Mouse (Mus musculus): ENCODE results near the gene Plxdc1. TPM values are rescaled to one million over a fixed set of nuclear protein-coding genes. Genes with fewer than 3 reads are reported as not detected.
A peak's percentile ranks its signal among the peaks of the same experiment; 100 is the strongest.

Plxdc1 gene
- total RNA-seq, 2 experiments from 2014 or later: 1.3 to 2.4 TPM

DNA sequence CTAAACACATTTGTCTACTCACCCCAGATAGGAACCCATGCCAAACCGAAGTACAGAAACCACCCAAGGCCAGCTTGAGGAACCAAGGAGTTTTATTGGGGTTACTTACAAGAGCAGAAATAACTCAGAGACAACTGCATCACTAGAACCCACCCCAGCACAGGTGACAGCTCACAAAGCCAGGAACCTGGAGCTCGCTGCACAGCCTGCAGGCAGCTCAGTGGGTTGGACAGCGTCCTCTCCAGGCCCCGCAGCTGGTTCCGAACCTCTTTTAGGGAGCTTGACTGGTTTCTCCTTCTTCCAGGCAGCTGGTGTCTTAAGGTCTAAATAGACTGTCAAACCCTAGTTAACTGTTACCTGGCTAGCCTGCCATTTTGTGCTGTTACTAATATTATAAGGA lies 94.4 kb downstream of the Plxdc1 start:
- ATAC-seq (replicated peaks; ENCODE audit: low FRiP score, poor library complexity, severe bottlenecking): no peak

DNA sequence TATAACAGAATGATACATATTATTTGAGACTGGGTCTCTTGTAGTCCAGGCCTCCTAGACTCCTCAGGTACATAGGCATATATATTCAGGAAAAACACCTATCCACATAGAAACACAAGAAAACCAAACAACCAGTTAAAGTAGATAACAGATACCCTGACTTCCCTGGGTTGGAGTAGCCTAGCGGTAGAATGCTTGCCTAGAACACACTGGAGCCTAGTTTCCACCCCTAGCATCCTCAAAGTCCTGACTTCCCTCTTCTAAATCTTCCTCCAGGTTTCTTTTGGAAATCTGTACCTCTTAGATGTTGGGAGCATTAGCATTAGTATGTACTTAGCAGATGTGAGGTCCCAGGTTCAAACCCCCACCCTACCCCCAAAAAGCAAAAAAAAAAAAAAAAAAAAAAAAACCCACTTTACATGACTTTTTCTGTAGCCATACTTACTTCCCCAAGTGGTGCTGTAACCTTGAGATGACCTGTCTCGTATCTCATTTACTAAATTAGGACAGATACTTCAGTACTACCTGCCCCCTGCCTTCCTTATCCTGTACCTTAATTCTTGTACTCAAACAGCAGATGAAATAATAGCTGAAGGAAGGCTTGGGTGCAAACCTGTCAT lies 100.8 kb downstream of the Plxdc1 start:
- no peak for ATAC-seq (replicated peaks; ENCODE audit: low FRiP score, poor library complexity, severe bottlenecking)

- ATAC-seq (replicated peaks; ENCODE audit: low FRiP score, poor library complexity, severe bottlenecking): no peak
These were observed 101.6 kb downstream of the Plxdc1 start for GRCm38 (mm10) chr11:97884601-97885185.

GRCm38 (mm10) chr11:97883918-97884600 lies 102.2 kb downstream of the Plxdc1 start, which contains the start of gene Fbxo47:
Gene Fbxo47 (minus strand): TSS chr11:97884154.
- peak; percentile 97 for ATAC-seq (replicated peaks; ENCODE audit: low FRiP score, poor library complexity, severe bottlenecking)

DNA sequence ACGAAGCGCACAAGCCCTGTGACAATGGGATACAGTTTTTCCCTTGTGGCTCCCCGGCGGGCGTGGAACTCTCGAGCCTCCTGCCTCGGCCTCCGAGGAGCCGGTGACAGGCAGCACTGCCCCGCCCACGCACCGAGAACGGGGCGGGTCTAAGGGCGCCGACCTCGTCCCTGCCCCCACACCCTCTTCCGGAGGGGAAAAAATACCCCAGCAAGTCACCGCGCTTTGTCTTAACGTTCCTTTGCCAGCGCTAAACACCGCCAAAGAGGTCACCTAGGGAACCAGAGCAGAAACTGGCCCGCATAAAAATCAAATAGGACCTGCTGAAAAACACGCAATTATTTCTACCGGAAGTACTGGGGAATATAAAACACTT lies 102.7 kb downstream of the Plxdc1 start:
- peak; percentile 88 for ATAC-seq (replicated peaks; ENCODE audit: low FRiP score, poor library complexity, severe bottlenecking)

- ATAC-seq (replicated peaks; ENCODE audit: low FRiP score, poor library complexity, severe bottlenecking): no peak
These were observed 105.9 kb downstream of the Plxdc1 start for GRCm38 (mm10) chr11:97880362-97880761.

- ATAC-seq (replicated peaks; ENCODE audit: low FRiP score, poor library complexity, severe bottlenecking): no peak
These were observed 108.9 kb downstream of the Plxdc1 start for GRCm38 (mm10) chr11:97877341-97877740.

DNA sequence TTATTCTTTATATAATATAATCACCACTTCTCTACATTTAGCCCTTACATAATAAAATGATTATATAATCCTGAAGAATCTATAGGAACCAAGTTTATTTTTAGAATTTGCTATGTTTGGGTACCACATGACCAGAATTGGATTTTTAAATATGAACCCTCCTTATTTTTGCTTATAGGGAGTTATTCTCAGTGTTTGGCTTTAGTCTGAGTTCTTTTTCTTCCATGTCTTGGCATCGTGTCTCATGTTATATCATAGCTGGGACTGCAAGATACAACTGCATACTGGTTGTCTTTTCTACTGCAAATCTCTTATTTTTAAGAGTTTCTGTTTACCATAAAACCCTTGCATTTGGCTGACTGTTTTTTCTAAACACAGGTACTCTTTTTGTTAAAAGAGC lies 111.8 kb downstream of the Plxdc1 start:
- no peak for ATAC-seq (replicated peaks; ENCODE audit: low FRiP score, poor library complexity, severe bottlenecking)

Other genes with a start within 250 kb of the Plxdc1 start
- gene Pip4k2b, start 241.7 kb downstream of the Plxdc1 start, total RNA-seq (2015; ENCODE audit: low replicate concordance): 2.9 and 4.0 TPM in 2 replicates
- 2.1 and 12.6 TPM in 2 replicates for gene Pip4k2b, start 241.7 kb downstream of the Plxdc1 start, total RNA-seq (2017; ENCODE audit: low replicate concordance)
- gene Cwc25, start 219.9 kb downstream of the Plxdc1 start, total RNA-seq (2015; ENCODE audit: low replicate concordance): 8.3 and 13.8 TPM in 2 replicates
- 8.8 and 19.1 TPM in 2 replicates for gene Cwc25, start 219.9 kb downstream of the Plxdc1 start, total RNA-seq (2017; ENCODE audit: low replicate concordance)
- gene 1700001P01Rik, start 210.5 kb downstream of the Plxdc1 start, total RNA-seq (2015; ENCODE audit: low replicate concordance): not detected in 2 replicates
- not detected in 2 replicates for gene 1700001P01Rik, start 210.5 kb downstream of the Plxdc1 start, total RNA-seq (2017; ENCODE audit: low replicate concordance)
- gene Rpl23, start 204.0 kb downstream of the Plxdc1 start, total RNA-seq (2015; ENCODE audit: low replicate concordance): 324 and 337 TPM in 2 replicates
- 331 and 402 TPM in 2 replicates for gene Rpl23, start 204.0 kb downstream of the Plxdc1 start, total RNA-seq (2017; ENCODE audit: low replicate concordance)
- 28.9 and 33.5 TPM in 2 replicates for gene Lasp1, start 187.4 kb downstream of the Plxdc1 start, total RNA-seq (2015; ENCODE audit: low replicate concordance)
- gene Lasp1, start 187.4 kb downstream of the Plxdc1 start, total RNA-seq (2017; ENCODE audit: low replicate concordance): 14.8 and 57.0 TPM in 2 replicates
- gene B230217C12Rik, start 145.7 kb downstream of the Plxdc1 start, total RNA-seq (2015; ENCODE audit: low replicate concordance): not detected in 2 replicates
- gene B230217C12Rik, start 145.7 kb downstream of the Plxdc1 start, total RNA-seq (2017; ENCODE audit: low replicate concordance): not detected in 2 replicates
- not detected in 2 replicates for gene Fbxo47, start 102.3 kb downstream of the Plxdc1 start, total RNA-seq (2015; ENCODE audit: low replicate concordance)
- 0.61 and 0.64 TPM in 2 replicates for gene Fbxo47, start 102.3 kb downstream of the Plxdc1 start, total RNA-seq (2017; ENCODE audit: low replicate concordance)
- 8.8 and 24.5 TPM in 2 replicates for gene Arl5c, start 9.7 kb upstream of the Plxdc1 start, total RNA-seq (2015; ENCODE audit: low replicate concordance)
- 9.6 and 17.5 TPM in 2 replicates for gene Arl5c, start 9.7 kb upstream of the Plxdc1 start, total RNA-seq (2017; ENCODE audit: low replicate concordance)
- not detected in 2 replicates for gene Cacnb1, start 36.6 kb upstream of the Plxdc1 start, total RNA-seq (2015; ENCODE audit: low replicate concordance)
- gene Cacnb1, start 36.6 kb upstream of the Plxdc1 start, total RNA-seq (2017; ENCODE audit: low replicate concordance): 0.13 and 0.68 TPM in 2 replicates
- gene Rpl19, start 40.3 kb upstream of the Plxdc1 start, total RNA-seq (2015; ENCODE audit: low replicate concordance): 931 and 1,058 TPM in 2 replicates
- gene Rpl19, start 40.3 kb upstream of the Plxdc1 start, total RNA-seq (2017; ENCODE audit: low replicate concordance): 346 and 531 TPM in 2 replicates
- gene Stac2, start 67.0 kb upstream of the Plxdc1 start, total RNA-seq (2015; ENCODE audit: low replicate concordance): not detected in 2 replicates
- not detected in 2 replicates for gene Stac2, start 67.0 kb upstream of the Plxdc1 start, total RNA-seq (2017; ENCODE audit: low replicate concordance)
- 8.6 and 13.4 TPM in 2 replicates for gene Fbxl20, start 164.0 kb upstream of the Plxdc1 start, total RNA-seq (2015; ENCODE audit: low replicate concordance)
- 1.4 and 7.7 TPM in 2 replicates for gene Fbxl20, start 164.0 kb upstream of the Plxdc1 start, total RNA-seq (2017; ENCODE audit: low replicate concordance)
- gene Med1, start 206.8 kb upstream of the Plxdc1 start, total RNA-seq (2015; ENCODE audit: low replicate concordance): 46.9 and 62.9 TPM in 2 replicates
- gene Med1, start 206.8 kb upstream of the Plxdc1 start, total RNA-seq (2017; ENCODE audit: low replicate concordance): 29.0 and 35.2 TPM in 2 replicates
- gene Cdk12, start 216.6 kb upstream of the Plxdc1 start, total RNA-seq (2015; ENCODE audit: low replicate concordance): 58.0 and 63.3 TPM in 2 replicates
- 61.8 and 66.0 TPM in 2 replicates for gene Cdk12, start 216.6 kb upstream of the Plxdc1 start, total RNA-seq (2017; ENCODE audit: low replicate concordance)

Measured in erythroid progenitor cell, adult 5-6 weeks (primary cell).